Mouse (Mus musculus) Patski (cell line): ENCODE measurements around the gene Trim39. TPM values are rescaled to one million over a fixed set of nuclear protein-coding genes. Genes with fewer than 3 reads are reported as not detected.
"Not testable (repeated sequence)": the region's sequence is repeated elsewhere in the genome, so short reads cannot be mapped to it uniquely, and the experiment has no call there.

Source experiments
- ATAC-seq: fragments of 100-300 bp; one replicate; pipeline ENCODE4 v1.8.0; 2021
- CTCF ChIA-PET: fragments of 350-600 bp; sonication (Branson Sonifier 250); formaldehyde crosslinking; loops from one replicate; lab custom pipeline; 2022; ENCODE audit warnings: inconsistent platforms; lab: Charles Lee
- POLR2A ChIA-PET: fragments of 350-600 bp; sonication (Branson Sonifier 250); formaldehyde crosslinking; loops from one replicate; lab custom pipeline; 2022; ENCODE audit warnings: antibody characterized with exemption, inconsistent platforms; lab: Charles Lee
- DNase-seq: peaks from one replicate; pipeline ENCODE4 v3.0.0-alpha.2; 2011; ENCODE audit warnings: low read depth, low spot score
- H3K27me3 ChIP-seq: fragments of 371-371 bp; one replicate; pipeline ENCODE4 v1.5.1; 2021
- CTCF ChIP-seq: fragments of 100-300 bp; IDR thresholded peaks from one replicate; pipeline ENCODE4 v1.5.1; 2021
- in situ Hi-C: fragments of 300-500 bp; cut with MboI; formaldehyde crosslinking; loops from 3 replicates; pipeline ENCODE4 v1.11.1; 2018; ENCODE audit warnings: low pct_unique_long_range_greater_than_20kb, mixed read lengths
- polyA plus RNA-seq: library from polyadenylated mRNA; unstranded; gene quantifications from one replicate; pipeline ENCODE4 v1.2.3, GENCODE M21; 2021

The Trim39 gene
- polyA plus RNA-seq, 1 experiment from 2014 or later, result 21.0 TPM

GRCm38 (mm10) chr17:36252250-36252876 is 19.7 kb downstream of the Trim39 start:
- CTCF ChIA-PET, result no interaction called here
- no peak for TF ChIP-seq CTCF
- no peaks in the 10 kb centered on the region for H3K27me3 ChIP-seq
- DNase-seq (no peak), ATAC-seq (no peak)
- in situ Hi-C loops, result loop anchor here (25.0 kb wide), 1 partner anchor 810 kb away; no protein-coding TSS in a partner anchor
- POLR2A ChIA-PET, result no interaction called here

- in situ Hi-C loops, result no loop called here
- POLR2A ChIA-PET, result no interaction called here
- no peak for ATAC-seq
- DNase-seq, result no peak
- no peak for TF ChIP-seq CTCF
- CTCF ChIA-PET, result no interaction called here
- no peaks in the 10 kb centered on the region for H3K27me3 ChIP-seq
Measured at GRCm38 (mm10) chr17:36248886-36249285, 23.2 kb downstream of the Trim39 start.

GRCm38 (mm10) chr17:36245741-36246140 is 26.3 kb downstream of the Trim39 start:
- no peak for ATAC-seq
- no peaks in the 10 kb centered on the region for H3K27me3 ChIP-seq
- in situ Hi-C loops, result no loop called here
- peak; percentile 39 for TF ChIP-seq CTCF
- no peak for DNase-seq
- ChIA-PET CTCF (no interaction called here), POLR2A (no interaction called here)

GRCm38 (mm10) chr17:36244031-36244430 is 28.0 kb downstream of the Trim39 start:
- DNase-seq (no peak), ATAC-seq (no peak)
- no peaks in the 10 kb centered on the region for H3K27me3 ChIP-seq
- in situ Hi-C loops, result no loop called here
- POLR2A ChIA-PET, result no interaction called here
- CTCF ChIA-PET, result no interaction called here
- no peak for TF ChIP-seq CTCF

GRCm38 (mm10) chr17:36240637-36241213 is 31.3 kb downstream of the Trim39 start:
- no peak for DNase-seq
- ChIA-PET POLR2A (no interaction called here), CTCF (no interaction called here)
- ATAC-seq, result no peak
- in situ Hi-C loops, result no loop called here
- TF ChIP-seq CTCF, result no peak
- H3K27me3 ChIP-seq, result peaks cover 5% of the 10 kb centered on the region

GRCm38 (mm10) chr17:36237321-36237921 is 34.6 kb downstream of the Trim39 start:
- POLR2A ChIA-PET, result no interaction called here
- TF ChIP-seq CTCF, result no peak
- CTCF ChIA-PET, result interaction anchor here (1.0 kb wide), 1 partner anchor 16 kb away, joined by 3 read pairs; no protein-coding TSS in a partner anchor
- ATAC-seq, result peak; percentile 51
- peaks cover 5% of the 10 kb centered on the region for H3K27me3 ChIP-seq
- DNase-seq, result no peak
- in situ Hi-C loops, result no loop called here

- ATAC-seq, DNase-seq, CTCF ChIA-PET, H3K27me3 ChIP-seq, POLR2A ChIA-PET, in situ Hi-C loops: not testable (repeated sequence)
Measured at GRCm38 (mm10) chr17:36235300-36235699, 36.7 kb downstream of the Trim39 start.

- ChIA-PET CTCF (interaction anchor here (1.3 kb wide), 1 partner anchor 24 kb away, joined by 3 read pairs; the partner anchor contains the start of gene Rpp21), POLR2A (no interaction called here)
- ATAC-seq (no peak), DNase-seq (no peak)
- no peak for TF ChIP-seq CTCF
- in situ Hi-C loops, result no loop called here
- peaks cover 20% of the 10 kb centered on the region for H3K27me3 ChIP-seq
Measured at GRCm38 (mm10) chr17:36233572-36233971, 38.5 kb downstream of the Trim39 start.

- CTCF ChIA-PET, result interaction anchor here (1.3 kb wide), 1 partner anchor 26 kb away, joined by 4 read pairs; the partner anchor contains the start of gene Rpp21
- POLR2A ChIA-PET, result interaction anchor here (1.6 kb wide), 1 partner anchor 12 kb away, joined by 4 read pairs; no protein-coding TSS in a partner anchor
- DNase-seq, result peak; percentile 94
- H3K27me3 ChIP-seq, result peaks cover 18% of the 10 kb centered on the region
- ATAC-seq, result no peak
- TF ChIP-seq CTCF, result no peak
- in situ Hi-C loops, result no loop called here
Measured at GRCm38 (mm10) chr17:36231318-36231717, 40.7 kb downstream of the Trim39 start.

GRCm38 (mm10) chr17:36229046-36229445 is 43.0 kb downstream of the Trim39 start:
- peaks cover 32% of the 10 kb centered on the region for H3K27me3 ChIP-seq
- no peak for TF ChIP-seq CTCF
- in situ Hi-C loops, result no loop called here
- ChIA-PET CTCF (interaction anchor here (1.8 kb wide), 1 partner anchor 10 kb away, joined by 4 read pairs; no protein-coding TSS in a partner anchor), POLR2A (no interaction called here)
- DNase-seq (no peak), ATAC-seq (no peak)

- TF ChIP-seq CTCF, result no peak
- ATAC-seq (no peak), DNase-seq (no peak)
- CTCF ChIA-PET, result interaction anchor here (1.3 kb wide), 1 partner anchor 15 kb away, joined by 5 read pairs; no protein-coding TSS in a partner anchor
- in situ Hi-C loops, result no loop called here
- peaks cover 41% of the 10 kb centered on the region for H3K27me3 ChIP-seq
- POLR2A ChIA-PET, result no interaction called here
Measured at GRCm38 (mm10) chr17:36226921-36227320, 45.1 kb downstream of the Trim39 start.
